Mouse (Mus musculus) spleen, adult 10 weeks (tissue): ENCODE measurements around the gene Zfp760. TPM values are rescaled to one million over a fixed set of nuclear protein-coding genes. Genes with fewer than 3 reads are reported as not detected.

Source experiments
- polyA plus RNA-seq: library from polyadenylated mRNA; stranded (reverse); fragments of 350-450 nt; fragmentation: Illumina TruSeq; extraction: RNeasy Lipid Tissue Mini Kit (QIAGEN cat#74804); gene quantifications from one replicate; pipeline ENCODE4 v1.2.3, GENCODE M21; 2015; ENCODE audit warnings: low replicate concordance; ENCODE audit not compliant: insufficient read depth

Zfp760 gene
- 20.2 TPM for polyA plus RNA-seq

GRCm38 (mm10) chr17:21707343-21707996 is at the start of gene Zfp760:
Zfp760 (plus strand) TSS chr17:21707741.

GRCm38 (mm10) chr17:21691560-21691959 is 16.0 kb upstream of the Zfp760 start, which contains the start of gene Gm10226:
Gm10226 (plus strand) TSS chr17:21691860.

GRCm38 (mm10) chr17:21730495-21730894 is 23.0 kb downstream of the Zfp760 start, which contains the start of gene Zfp229:
Zfp229 (plus strand) TSS chr17:21730795.

Other genes starting within 250 kb of the Zfp760 start
- 43.2 TPM for gene Zfp53, start 218.7 kb upstream of the Zfp760 start, polyA plus RNA-seq
- 27.4 TPM for gene Zfp52, start 172.2 kb upstream of the Zfp760 start, polyA plus RNA-seq
- gene Zfp948, start 140.7 kb upstream of the Zfp760 start, polyA plus RNA-seq, result 12.2 TPM
- 20.8 TPM for gene Zfp983, start 57.1 kb upstream of the Zfp760 start, polyA plus RNA-seq
- 12.1 TPM for gene Gm10226, start 15.9 kb upstream of the Zfp760 start, polyA plus RNA-seq
- gene Zfp229, start 23.1 kb downstream of the Zfp760 start, polyA plus RNA-seq, result 4.5 TPM
- 1.5 TPM for gene Zfp820, start 138.0 kb downstream of the Zfp760 start, polyA plus RNA-seq
- gene Zfp995, start 202.2 kb downstream of the Zfp760 start, polyA plus RNA-seq, result 9.6 TPM